Mouse (Mus musculus) CD4-positive, CD25-positive, alpha-beta regulatory T cell, adult 4 months (primary cell): ENCODE results near the gene Hist4h4. TPM values are rescaled to one million over a fixed set of nuclear protein-coding genes. Genes with fewer than 3 reads are reported as not detected.

Experiments used
- ATAC-seq: one replicate; pipeline ENCODE4 v1.8.0; 2017
- polyA plus RNA-seq, 2 experiments: library from polyadenylated mRNA; unstranded; fragments of 100-300 nt; shearing (Covaris generic); gene quantifications; one replicate each; pipeline ENCODE4 v1.2.1; 2017

Gene Hist4h4
- 1 to 10 TPM; 1.0 to 1.7 TPM for polyA plus RNA-seq

GRCm38 (mm10) chr6:136803739-136804633 lies at the start of gene Hist4h4:
Gene Hist4h4, minus strand, starts transcription at chr6:136804415.
- peak; percentile 63 for ATAC-seq

- ATAC-seq, result no peak
Measured at GRCm38 (mm10) chr6:136852762-136853161, 48.5 kb upstream of the Hist4h4 start.

GRCm38 (mm10) chr6:136852348-136852747 lies 48.1 kb upstream of the Hist4h4 start:
- ATAC-seq, result no peak

DNA sequence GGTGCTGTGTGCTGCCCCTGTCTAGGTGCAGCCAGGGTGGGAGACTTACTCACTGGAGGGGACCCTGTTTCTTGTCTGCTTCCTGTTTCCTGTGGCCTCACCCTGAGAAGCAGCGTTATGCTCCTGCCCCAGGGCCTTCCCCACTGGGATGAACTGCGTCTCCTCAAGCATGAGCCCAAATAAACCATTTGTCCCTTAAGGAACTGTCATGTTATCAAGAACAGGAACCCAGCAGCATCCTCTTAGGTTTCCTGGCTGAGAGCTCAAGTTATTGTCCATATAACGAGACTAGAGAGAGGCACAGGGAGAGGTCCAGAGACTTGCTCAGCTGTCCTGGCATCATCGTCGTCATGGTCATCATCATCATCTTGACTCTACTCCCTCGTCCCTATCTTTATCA lies 46.1 kb upstream of the Hist4h4 start:
- ATAC-seq, result no peak

- no peak for ATAC-seq
Measured at GRCm38 (mm10) chr6:136848971-136849370, 44.8 kb upstream of the Hist4h4 start.

DNA sequence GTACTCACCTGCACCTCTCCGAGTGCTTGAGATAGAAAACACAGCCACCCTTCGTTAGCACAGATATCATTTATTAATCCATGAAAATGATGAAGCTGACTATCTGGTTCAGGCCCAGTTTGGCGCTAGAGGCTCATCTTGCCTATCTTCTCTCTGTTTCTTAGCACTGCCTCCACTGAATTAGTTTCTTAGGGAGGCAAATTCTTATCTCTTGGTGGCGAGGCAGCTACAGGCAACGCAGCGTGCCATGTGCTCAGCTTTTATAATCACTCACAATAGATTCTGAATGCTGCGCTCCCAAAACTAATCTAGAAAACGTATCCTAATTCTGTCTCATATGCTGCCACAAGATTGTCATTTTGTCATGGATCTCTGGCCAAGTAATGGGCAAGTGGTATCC lies 44.2 kb upstream of the Hist4h4 start:
- ATAC-seq, result no peak

- ATAC-seq, result peak; percentile 51
Measured at GRCm38 (mm10) chr6:136847790-136848189, 43.6 kb upstream of the Hist4h4 start.

DNA sequence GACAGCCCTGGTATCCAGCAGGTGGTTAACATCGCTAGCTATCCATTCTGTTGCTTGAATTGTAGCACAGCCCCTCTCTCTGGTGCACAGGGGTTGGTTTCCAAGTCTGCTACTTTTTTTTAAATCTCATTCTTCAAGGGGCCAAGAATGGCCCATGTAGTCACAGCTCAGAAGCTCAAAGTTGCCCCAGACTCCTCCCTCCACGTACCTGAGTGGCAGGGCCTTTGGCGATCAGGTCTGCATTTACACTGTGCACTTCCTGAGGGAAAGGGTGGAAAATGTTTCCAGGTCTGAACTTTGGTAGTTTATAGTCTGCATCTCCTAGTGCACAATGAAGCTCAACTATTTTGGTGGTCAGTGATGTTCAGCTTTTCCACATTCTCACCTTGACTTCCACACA lies 43.1 kb upstream of the Hist4h4 start:
- ATAC-seq, result no peak

DNA sequence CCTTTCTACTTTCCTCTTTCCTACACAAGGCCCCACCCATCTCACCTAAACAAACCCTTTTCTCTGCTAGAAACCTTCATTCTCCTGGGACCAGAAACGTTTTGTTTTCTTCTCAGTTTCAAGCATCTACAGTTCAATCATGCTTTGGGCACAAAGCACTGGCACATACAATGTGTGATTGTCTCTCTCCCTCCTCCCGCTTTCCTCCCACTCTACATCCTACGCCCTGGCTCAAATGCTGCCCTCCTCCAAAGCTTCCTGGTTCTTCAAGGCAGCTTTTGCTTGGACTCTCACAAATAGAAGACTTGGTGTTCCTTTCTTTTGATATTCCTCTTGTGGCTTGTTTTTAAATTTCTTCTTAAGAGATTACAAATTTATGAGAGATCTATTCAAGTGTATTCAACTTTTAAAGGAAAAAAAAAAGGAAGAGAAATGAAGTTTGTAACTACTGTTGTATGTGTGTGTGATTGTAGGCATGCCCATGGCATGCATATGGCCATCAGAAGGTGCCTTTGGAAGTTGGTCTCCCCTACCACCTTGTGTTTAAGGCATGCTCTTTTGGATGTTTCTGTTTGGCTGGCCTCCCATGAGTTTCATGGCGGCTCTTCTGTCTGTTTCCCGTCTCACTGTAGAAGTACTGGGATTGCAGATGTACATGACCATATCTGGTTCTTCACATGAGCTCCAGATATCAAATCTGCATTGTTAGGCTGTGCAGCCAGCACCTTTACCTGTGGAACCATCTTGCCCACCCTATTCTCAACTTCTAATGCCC lies 41.7 kb upstream of the Hist4h4 start:
- ATAC-seq, result no peak

DNA sequence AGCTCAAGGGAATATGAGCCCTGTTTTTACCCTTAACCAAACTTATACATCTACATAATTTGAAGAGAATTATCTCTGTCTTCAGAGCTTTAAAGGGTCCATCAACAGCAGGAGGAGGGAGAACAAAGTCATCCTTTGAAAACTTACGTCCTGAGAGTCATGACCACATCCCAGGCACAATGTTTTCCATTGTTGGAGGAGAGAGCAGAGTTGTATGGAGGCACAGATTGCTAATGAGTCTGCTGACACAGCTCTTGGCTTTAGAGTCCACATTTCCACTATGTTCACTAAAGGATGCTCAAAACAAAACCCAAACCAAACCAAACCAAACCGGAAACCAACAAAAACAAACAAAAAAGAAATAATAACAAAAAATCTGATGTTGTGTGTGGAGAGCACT lies 40.7 kb upstream of the Hist4h4 start:
- ATAC-seq, result no peak

DNA sequence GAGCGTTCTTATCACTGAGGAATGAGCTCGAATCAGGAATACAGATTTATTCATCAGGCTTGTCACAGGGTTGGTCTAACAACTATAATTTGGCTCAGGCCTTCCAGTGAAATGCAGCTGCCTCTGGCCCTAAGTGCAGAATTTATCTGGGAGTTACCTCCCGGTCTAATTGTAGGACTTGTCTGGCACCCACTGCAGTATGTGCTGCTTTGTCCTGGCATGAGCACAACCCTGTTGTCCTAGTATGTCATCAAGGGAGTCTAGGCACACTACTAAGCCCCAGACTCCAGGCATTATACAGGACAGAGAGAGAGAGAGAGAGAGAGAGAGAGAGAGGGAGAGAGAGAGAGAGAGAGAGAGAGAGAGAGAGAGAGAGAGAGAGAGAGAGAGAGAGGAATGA lies 33.1 kb upstream of the Hist4h4 start:
- no peak for ATAC-seq

GRCm38 (mm10) chr6:136835352-136835751 lies 31.1 kb upstream of the Hist4h4 start, which contains the start of gene Smco3:
Gene Smco3, minus strand, starts transcription at chr6:136835452.
- no peak for ATAC-seq

DNA sequence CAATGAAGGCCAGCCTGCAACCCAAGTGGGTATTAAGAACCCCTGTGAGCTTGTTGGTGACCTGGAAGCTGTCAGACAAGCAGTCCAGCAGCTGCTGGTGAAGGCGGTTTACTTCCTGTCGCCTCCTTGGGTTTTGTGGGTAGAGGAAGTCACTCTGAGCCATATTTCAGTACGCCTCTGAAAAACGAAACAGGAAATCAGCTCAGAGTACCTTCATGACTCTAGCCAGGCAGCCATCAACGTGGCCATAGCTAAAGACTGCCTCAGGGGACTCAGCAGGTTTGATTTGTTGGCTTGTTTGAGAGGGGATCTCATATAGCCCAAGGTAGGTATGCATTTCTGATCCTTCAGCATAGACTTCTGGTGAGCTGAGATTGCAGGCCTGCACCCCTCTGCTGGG lies 27.5 kb upstream of the Hist4h4 start:
- ATAC-seq, result peak; percentile 13

DNA sequence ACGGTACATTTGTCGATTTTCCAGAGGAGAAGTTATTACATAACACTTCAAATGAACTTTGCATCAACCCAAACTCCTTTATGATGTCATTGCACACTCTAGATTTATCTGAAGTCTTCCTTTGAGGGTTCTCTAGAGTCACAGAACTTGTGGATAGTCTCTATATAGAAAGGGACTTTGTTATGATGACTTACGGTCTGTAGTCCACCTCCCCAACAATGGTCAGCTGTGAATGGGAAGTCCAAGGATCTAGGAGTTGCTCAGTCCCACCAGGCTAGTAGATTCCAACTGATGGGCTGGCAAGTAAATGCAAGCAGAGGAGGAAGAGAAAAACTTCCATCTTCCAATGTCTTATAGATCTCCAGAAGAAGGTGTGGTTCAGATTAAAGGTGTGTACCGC lies 24.5 kb upstream of the Hist4h4 start:
- no peak for ATAC-seq

GRCm38 (mm10) chr6:136827881-136828561 lies 23.8 kb upstream of the Hist4h4 start, which contains the start of gene Wbp11:
Gene Wbp11, minus strand, starts transcription at chr6:136828233.
- ATAC-seq, result peak; percentile 98

DNA sequence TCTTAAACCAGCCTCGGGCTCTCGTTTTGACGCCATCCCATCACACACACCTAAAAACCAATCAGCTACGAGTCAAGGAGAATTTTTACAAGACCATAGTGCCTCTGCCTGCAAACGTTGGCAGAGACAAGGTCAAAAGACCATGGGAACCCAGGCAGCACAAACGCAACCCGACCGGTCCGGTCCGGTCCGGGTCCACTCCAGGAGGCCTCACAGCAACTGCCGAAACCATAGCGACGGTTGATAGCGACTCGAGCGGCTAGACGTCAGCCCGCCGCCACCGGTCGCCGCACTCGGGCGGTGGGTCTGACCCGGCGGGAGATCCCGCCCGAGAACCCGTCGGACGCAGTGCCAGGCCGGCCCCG lies 23.3 kb upstream of the Hist4h4 start, which contains the start of gene BC049715:
TSS of gene BC049715 (plus strand) at position 111 of the 365 bp plus-strand sequence.
- ATAC-seq, result no peak

DNA sequence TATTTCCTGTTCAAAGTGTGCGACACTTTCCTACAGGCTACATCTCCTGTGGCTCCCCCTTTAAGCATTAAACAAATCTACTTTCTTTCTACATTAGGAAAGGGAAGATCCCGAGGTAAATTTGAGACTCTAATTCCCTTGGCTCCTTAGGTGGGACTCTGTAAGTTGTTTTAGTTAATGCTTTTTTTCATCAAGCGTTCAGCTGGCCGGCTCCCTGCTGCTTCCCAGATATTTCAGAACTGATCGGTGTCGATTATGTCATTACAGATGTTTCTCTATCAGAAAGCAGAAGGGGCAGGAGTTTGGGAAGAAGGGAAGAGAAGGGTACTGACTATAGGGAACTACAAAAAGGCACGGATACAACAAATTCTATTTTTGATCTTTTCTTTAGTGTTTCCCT lies 22.9 kb upstream of the Hist4h4 start:
- no peak for ATAC-seq

GRCm38 (mm10) chr6:136824987-136825386 lies 20.8 kb upstream of the Hist4h4 start:
- ATAC-seq, result no peak

DNA sequence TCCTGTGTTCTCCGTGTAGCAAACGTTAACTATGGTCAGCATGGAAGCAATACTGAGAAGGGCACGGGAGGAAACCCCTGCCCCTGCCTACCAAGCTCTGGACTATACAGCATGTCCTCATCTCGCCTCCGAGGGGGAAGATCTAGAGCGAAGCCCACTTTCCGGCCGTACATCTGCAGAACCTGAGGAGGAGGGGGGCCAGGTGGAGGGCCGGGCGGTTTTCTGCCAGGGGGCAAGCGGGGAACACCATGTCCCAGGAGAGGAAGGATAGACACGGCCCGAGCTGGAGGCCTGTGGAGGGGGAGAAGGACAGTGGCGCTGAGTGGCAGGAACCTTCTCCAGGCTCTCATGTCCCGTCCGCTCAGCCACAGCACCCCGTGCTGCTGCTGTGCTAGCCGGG lies 16.9 kb upstream of the Hist4h4 start:
- no peak for ATAC-seq

DNA sequence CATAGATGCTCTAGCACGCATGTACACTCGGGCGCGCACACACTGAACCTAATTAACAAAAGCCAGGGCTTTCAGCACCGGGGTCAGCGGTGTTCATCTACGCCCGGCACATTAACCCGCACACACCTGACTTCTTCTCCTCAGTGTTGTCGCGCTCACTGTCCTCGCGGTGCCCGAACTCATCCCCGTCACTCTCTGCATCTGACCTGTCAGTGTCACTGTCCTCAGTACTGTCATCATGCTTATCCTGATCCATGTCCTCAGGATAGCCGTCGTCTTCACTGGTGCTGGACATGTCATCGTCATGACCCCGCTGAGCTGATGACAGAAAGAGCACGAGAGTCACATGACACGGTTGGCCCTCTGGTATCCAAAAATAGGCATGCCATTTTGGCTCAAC lies 16.2 kb upstream of the Hist4h4 start:
- ATAC-seq, result no peak

GRCm38 (mm10) chr6:136817549-136817948 lies 13.3 kb upstream of the Hist4h4 start:
- no peak for ATAC-seq

GRCm38 (mm10) chr6:136816826-136817225 lies 12.6 kb upstream of the Hist4h4 start:
- no peak for ATAC-seq

GRCm38 (mm10) chr6:136815381-136815780 lies 11.2 kb upstream of the Hist4h4 start:
- no peak for ATAC-seq
